Mouse (Mus musculus): ENCODE data around the gene Nipsnap2.

DNA sequence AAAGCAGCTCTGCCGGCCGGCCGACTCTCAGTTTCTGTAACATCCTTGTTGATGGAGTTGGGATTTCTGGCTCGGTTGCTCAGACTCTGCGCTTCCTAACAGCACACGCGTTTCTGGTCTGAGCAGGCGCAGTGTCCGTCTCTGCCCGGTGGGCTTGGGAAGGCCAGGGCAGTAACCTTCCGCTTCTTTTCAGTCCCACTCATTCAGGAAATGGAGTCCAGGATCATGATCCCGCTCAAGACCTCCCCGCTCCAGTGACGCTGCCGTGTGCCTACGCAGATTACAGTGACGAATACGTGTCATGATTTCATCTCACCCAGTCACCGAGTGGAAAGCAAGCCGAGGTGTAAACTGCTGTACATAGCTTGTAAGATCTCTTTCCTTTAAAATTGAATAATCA, 32.0 kb downstream of the Nipsnap2 start:
- TF ChIP-seq CTCF (IDR thresholded peaks at IDR 0.05; ENCODE audit: extremely low read depth, insufficient read length, insufficient replicate concordance, low read depth, low read length) (no peak), POLR2A (IDR thresholded peaks at IDR 0.05; ENCODE audit: low read depth, low read length) (no peak)

All from small intestine, adult 2 months (tissue).